Mouse (Mus musculus) kidney, adult 8-10 months (tissue): ENCODE data around the gene Stn1.

ENCODE experiments used
- DNase-seq, 2 experiments: peaks; one replicate each; pipeline ENCODE4 v3.0.0; 2022

Stn1 gene

DNA sequence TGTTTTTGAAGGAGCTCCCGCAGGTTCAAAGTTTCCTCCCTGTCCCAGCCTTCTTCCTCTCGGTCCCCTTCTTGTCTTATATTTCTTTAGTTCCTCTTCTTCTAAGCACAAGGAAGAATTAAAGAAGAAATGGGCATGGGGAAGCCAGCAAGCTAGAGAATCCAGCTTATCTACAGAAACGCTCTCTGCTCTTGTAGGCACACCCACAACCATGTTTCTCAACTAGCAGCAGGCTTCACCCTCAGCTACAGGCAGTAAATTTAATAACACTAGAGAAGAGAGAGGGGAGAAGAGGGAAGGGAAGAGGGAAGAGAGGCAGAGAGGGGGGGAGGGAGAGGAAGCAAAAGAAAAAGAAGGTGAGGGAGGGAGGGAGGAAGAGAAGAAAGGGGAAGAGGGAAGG lies 29.1 kb downstream of the Stn1 start:
- DNase-seq, result no peak

DNA sequence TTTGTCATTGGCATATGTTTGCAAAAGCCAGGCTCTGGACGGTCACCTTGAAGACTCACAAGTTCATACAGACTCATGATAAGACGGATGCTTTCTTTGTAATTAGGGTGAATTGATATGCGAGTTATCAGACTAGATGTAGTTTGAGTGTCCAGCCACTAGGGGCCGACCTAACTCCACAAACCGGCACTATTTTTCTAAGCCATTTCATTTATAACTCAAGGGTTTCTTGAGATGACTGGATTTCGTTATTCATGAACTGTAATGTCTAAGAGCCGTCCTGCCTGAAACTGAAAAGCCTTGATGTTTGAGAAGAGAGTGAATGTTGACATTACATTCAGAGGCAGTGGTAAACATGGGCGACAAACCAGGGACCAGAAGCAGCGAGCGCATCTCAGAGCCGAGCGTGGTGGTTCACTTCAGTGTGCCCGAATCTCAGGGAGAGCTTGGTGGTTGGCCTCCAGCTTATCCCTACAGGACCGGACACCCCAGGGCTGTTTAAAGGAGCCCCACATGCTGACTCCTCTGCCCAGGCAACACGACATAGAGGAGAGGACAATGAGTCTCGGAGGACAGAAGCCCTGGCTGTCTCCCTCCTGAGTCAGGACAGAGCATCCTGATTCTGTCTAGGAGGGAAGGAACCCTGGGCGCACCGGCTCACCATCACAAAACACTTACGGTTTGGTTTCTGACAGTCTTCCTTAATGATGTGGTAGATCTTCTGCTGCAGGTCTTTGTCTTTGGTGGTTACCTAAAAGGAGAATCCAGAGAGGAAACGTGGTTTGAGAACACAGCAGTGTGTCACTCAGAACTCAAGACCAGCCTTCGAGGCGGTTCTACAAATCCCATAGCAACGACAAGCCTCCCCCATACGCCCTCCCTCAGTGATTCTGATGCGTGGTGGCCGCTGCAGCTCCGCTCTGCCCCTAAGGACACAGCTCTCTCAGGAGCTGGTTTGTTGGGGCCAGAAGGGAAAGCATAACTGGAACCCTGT lies 29.9 kb downstream of the Stn1 start:
- peak in 1 of 2 experiments; percentile 64 for DNase-seq

DNA sequence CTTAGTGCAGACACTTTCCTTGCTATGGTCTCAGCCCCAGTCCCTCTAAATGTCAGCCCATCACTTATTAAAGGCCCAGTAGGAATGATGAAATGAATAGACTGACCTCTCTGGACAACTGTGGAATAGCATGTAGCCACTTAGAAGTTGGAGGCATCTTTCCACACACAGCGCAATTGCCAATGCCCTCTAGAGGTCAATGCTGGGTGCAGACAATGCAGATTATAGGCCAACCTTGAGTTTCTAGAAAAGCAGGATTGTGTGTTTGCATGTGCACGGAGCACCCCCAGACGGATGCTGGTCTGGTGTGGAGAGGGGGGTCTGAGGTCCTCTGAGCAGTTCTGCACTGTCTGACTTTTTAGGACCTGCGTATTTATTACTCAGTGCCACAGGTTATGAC lies 33.7 kb downstream of the Stn1 start:
- DNase-seq, result peak in 1 of 2 experiments; percentile 41

DNA sequence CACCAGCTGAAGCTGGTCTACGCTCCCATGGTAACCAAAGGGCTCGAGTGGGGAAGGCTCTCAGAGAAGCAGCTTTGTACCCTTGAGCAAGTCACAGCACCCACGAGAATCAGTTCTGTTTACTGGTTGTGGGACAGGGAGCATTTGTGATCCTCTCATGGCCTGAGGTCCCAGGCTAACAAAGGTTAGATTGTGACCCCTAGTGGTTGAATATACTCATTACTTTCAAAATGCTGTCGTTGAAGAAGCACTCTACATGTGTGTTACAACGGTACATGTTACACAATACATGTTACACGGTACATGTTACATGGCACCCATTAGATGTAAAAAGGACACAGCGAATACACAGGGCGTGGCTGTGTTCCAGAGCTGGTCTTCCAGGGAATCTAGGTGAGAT lies 34.7 kb downstream of the Stn1 start:
- no peak for DNase-seq

DNA sequence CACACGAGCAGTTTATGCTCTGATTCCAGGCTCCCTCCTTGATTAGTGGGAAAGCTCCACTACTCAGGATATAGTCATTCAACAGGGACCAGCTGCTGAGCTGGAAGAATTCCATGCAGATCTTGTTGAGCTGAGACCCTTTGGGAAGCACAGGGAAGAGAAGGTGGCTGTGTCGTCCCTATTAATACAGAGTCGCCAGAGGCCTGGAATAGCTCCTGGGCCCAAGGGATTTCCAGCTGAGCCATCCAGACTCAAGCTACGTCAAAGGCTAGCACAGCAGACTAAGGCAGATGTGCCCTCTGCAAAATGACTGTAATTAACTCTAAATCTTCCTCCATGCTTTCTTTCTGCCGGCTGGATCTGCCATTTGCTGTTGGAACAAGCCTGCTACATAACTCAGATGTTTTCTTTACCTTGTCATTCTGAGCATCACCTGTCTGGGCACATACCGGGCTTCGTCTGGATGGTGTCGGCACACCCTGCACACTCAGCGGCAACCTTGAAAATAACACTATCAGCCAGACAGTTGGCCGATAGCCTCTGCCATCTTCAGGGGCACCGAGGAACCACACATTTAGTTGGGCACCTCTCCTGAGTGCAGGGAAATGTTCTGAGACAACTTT lies 36.8 kb downstream of the Stn1 start:
- DNase-seq, result no peak

DNA sequence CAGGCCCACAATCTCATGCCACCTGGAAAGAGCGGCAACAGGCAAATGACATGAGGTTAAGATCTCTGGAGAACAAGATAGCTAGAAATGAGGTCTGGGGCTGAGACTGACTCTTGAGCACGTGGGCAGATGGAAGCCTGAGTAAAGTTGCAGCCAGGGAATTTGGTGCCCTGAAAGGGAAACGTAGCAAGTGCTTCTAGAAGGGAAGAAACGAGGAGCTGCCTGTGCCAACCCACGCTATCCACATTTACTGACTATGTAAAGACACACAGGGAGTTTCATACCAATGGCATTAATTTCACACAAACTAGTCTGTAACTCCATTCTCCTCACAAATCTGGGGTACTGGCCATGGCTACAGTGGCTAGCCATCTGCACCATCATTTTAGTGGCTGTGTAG lies 37.5 kb downstream of the Stn1 start:
- DNase-seq, result no peak

DNA sequence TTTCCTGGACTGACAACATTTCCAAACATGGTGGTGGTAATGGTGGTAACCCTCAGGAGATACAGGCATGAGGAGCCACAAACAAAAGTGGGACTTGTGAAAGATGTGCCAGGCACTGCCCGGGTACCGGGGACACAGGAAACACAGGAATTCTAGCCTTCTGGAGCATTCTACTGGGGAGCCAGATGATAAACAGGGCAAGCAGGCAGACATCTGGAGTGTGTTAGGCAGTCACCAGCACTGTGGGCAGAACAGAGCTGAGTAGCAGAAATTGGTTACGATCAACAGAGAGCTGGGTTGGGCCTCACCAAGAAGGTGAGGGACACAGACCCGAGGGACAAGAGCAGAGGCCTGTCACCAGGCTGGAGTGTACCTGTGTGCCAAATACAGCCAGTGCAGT lies 38.4 kb downstream of the Stn1 start:
- no peak for DNase-seq

DNA sequence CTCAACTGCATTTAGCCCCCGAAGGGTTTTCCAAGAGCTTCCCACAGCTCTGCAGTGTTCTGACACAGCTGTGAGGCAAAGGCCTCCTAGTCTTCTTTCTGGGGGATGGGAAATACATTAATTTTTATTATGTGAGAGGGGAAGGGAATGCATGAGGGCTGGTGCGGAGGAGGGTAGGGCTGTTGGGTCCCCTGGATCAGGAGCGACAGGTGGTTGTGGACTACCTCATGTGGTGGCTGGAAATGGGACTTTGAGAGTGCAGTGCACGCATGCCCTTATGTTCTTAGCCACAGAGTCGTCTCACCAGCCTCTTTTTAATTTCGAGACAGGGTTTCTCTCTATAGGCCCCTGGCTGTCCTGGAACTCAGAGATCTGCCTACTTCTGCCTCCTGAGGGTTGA lies 39.6 kb downstream of the Stn1 start:
- no peak for DNase-seq

DNA sequence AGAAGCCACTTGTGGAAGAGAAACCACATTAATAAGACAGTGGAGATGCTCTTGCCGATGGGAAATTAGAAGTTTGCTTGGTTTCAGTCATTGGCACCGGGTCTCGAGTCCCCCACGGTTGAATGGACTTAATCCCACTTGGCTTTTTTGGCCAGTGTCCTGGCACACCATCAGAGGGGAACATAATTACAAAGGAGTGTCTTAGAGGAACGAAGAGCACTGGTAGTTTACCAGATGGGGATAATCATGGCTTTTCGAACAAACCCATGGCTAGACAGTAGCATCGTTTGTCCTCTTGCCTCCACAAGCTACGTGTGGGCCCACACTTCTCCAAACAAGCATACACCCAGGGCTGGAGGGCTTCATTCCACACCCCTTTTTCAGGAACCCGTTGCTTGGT lies 40.0 kb downstream of the Stn1 start:
- no peak for DNase-seq

DNA sequence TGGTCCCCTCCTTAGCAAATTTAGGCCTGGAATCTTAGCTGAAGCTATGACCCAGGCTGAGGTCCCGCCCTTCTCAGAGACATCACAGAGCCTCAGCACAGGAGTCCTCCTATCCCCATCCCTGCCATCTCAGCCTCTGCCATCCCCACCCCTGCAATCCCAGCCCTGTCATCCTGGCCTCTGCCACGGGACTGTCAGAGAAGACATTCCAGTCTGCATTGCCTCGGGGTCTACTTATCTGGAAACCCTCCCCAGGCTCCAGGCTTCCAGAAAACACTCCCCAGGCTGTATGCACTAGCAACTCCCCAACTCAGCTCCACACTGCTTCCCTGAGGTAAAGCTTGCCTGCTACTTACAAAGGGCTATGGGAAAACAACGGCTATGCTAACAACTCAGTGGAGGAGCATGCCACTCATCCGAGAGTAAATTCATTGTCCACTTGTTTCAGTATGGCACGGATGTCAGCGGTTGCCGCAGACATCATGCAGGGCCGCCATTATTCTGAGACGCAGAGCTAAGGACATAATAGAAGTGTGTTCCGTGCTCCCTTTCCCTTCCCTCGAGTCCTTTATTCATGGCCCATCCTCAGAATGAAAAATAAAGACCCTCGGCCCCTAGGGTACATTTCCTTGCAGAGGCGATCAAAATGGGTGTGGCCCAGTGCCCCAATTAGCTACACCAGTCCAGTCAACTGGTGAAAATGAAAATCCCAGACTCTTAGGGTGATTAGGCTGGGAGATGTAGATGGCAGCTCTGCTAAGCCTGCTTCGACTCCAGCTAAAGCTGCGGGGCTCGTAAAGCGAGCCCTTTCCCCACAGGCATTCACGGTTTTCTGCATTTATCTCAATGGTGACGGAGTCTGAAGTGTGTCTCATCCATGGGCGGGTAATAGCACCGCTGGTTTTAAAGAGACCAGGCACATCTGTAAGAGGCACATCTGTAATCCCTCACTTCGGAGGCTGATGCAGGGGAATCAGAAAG lies 44.0 kb downstream of the Stn1 start:
- no peak for DNase-seq

DNA sequence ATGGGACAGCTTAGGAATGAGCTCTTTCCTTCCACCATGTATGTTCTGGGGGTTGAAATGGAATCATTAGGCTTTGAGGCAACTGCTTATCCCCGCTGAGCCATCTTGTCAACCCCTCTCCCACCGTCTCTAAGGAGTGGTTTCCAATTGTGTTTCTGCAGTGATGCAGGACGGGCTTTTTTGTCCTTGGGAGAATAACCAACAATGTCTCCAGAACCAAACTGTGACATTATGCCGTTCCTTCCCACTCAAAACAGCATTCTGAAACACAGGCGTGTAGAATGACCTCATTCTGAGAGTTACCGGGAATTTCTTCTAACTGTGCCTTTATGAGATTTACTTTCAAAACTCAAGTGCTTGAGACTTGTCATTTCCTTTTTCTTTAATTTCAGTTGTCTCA lies 44.9 kb downstream of the Stn1 start:
- no peak for DNase-seq

DNA sequence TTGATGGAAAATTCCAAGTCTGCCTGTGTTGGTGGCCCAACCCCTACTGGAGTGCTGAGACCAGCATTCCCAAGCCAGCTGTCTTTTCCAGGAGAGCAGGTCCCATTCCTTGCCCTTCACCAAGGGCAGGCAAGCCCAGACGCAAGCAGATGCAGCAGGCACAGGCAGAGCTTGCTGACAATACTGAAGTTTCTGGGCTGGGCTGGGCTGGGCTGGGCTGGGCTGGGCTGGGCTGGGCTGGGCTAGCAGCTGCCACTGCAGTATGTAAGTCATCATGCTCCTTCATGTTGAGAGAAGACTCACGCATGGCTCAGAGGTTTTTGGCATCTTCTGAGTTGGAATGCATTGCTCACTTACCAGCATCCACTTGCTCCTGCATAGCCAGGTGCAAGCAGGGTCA lies 45.5 kb downstream of the Stn1 start:
- DNase-seq, result no peak

DNA sequence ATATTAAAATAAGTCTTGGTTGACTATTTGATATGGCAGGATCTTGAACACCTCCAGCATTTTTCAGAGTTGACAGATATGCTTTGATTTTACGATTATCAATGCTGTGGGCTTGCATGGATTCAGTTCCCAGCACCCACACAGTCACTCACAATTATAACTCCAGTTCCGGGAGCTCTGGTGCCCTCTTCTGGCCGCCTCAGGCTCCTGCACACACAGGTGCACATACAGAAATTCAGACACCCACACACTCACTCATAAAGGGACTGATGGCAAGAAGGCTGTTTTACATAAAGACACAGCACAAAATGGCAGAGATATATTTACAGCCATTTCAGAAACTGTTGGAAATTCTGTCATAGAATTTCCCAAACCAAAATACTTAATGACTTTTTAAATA lies 48.1 kb downstream of the Stn1 start:
- no peak for DNase-seq

DNA sequence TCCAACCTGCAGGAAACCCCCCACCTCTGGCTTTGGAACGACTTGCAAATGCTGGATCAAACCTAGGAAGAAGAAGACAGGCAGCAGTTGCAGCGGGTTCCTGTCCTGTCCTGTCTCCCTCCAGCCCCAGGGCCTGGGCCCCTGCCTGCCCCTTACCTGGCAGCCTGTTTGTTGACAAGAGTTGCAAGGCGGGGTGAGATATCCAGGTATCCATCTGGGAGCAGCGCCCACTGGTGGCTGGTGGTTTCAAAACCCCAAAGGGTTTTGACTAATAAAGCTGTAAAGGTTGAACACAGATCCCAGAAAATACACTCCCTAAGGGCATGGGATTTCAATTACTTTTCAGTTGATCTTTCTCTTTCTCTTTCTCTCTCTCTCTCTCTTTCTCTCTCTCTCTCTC lies 49.1 kb downstream of the Stn1 start:
- DNase-seq, result no peak

DNA sequence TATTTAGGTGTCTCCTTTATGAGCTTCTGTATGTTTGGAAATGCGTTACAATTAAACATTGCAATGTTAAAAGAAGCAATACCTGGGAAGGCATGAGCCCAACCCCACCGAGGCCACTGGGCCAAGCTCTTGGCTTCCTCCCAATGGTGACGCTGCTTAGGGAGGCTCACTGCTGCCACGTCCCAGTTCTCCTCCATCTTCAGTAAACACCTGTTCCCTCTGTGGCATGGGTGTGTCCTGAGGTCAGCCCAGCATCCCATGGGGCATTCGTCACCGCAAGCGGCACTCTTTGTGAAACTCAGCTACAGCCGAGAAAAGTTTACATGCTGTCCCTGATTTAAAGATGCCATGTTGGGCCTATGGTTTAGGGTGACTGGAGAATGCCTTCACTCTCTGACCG lies 49.7 kb downstream of the Stn1 start:
- no peak for DNase-seq

DNA sequence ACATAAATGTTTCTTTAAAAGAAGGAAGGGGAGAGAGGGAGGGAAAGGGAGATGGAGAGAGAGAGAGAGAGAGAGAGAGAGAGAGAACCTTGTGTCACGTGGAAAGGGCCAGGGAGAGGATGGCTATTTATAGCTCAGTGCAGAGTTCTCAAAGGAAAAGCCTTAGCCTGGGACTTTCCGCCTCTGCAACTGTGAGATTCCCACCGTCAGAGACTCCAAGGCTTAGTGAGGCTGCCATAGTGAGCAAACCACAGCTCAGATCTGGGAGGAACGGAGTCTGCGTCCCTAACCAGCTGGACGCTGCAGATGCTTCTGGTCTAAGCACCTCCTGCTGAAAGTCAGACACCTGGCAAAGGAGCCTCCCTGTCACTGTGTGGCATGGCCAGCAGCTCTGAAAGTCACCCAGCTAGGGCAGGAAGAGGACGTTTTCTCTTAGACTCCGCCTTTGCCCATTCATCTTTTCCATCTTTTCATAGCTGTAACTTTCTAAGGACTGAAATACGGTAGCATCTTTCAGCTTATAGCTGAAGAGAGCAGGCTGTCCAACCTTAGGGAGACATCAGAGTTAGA lies 51.2 kb downstream of the Stn1 start:
- DNase-seq, result no peak

DNA sequence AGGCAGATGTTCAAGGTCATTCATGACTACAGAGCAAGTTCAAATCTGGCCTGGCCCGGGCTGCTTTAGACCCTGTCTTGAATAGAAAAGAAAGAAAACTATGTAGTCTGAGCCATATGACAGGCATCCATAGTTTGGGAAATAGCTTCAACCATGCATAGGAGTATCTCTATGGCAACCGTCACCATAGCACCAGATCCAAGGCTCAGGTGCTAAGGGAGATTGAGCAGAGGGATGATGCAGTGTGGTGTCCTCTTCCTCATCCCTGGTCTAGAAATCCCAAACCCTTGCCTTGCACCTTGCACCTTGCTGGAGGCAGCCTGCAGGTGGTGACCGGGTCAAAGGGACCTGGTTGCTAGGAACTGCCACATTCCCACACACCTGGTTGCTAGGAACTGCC lies 53.2 kb downstream of the Stn1 start:
- no peak for DNase-seq

DNA sequence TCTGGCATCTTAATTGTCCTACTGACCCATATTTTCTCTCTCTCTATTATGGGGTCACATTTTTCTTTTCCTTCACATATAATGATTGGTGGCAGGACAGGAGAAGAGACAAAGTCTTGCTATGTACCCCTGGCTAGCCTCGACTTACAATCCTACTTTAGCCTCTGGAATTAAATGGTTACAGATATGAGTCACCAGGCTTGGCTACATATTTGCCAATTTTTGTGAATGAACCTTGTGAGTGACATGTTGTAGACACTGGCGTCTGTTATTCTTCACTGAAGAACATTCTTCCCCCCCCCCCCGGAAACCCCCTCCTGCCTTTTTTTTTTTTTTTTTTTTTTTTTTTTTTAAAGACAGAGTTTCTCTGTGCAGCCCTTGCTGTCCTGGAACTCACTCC lies 54.0 kb downstream of the Stn1 start:
- DNase-seq, result no peak

DNA sequence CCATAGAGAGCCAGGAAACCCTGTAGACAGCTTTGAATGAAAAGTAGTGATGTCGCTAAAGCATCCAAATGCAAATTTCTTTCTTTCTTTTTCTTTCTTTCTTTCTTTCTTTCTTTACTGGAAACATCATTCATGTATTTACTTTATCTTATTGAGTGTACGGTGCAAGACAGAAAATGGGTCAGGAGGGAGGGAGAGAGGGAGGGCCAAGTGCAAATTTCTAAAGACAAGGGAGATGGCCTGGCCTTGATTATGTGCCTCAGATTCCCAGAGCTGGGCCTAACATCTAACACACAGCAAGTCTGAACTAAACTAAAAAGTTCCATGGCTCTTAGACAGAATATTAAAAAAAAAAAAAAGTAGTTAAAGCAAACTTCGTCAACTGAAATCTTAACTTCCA lies 63.9 kb downstream of the Stn1 start:
- DNase-seq, result no peak

DNA sequence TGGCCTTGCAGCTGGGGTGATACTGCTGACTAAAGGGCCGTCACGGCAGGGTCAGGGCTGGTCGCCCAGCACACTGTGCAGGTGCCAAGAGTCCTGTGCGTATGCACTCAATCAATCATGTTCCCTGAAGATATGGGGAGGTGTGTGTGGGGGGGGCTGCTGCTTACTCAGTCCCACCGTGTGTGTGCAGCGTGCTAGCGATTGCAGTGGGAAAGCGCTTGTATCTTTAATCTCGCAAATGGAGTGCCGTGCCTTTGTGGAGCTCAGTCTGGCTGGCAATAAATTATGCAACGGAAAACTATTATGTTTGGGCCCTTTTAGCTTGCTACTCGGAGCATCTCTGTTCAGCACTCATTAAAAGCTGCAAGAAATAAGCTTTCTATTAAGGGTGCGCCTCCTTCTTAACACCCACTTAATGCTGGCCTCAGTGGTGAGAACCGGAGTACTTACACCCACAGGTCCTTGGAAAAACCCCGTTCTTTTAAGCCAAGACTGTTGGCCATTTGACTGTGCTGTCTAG lies 64.4 kb downstream of the Stn1 start:
- DNase-seq, result no peak

DNA sequence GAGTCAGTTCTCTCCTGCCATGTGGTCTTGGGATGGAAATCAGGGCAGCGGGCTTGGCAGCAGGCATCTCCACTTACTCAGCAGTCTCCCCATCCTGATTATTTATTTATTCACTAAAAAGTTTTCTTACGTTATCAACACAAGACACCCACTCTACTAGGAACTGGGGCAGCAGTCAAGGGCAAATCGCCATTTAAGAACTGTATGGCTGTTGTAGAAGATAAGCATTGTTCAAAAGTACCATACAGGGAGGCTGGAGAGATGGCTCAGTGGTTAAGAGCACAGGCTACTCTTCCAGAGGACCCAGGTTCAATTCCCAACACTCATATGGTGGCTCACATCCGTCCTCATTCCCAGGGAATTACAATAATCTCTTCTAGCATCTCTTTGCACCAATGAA lies 65.5 kb downstream of the Stn1 start:
- DNase-seq, result no peak

DNA sequence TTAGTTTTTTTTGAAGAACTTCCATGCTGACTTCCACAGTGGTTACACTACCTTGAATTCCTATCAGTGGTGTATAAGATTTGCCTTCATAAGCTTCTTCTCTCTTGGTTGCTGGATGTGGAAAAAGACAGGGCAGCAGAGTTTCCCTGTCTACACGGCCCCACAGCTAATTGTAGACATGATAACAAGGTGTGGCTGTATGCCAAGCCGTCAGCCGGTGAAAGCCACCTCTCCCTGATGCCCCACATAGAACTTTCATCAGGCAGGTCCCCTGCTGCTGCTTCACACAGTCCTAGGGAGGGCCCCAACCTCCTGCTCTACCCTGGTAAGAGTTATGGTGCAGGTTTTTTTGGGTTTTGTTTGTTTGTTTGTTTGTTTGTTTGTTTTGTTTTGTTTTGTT lies 68.6 kb downstream of the Stn1 start:
- no peak for DNase-seq

DNA sequence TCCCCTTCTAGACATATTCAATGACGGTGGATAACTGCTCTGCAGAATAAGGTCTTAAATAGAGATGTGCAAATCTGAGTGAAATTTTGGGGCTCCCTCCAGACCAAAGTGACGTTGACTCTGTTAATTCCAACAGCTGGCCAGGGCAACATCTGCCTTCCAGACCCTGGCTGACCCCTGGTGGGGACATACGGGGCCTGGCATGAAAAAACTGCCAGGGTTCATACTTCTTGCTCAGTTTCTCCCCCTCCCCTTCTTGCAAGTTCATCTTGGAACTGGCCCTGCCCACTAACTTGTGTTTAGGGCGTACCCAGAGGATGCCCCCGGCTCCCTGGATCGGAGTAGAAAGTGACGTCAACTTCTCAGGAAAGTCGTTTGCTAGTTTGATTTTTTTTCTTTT lies 70.5 kb downstream of the Stn1 start:
- DNase-seq, result no peak
